Mouse (Mus musculus) olfactory bulb, adult 2 months (tissue): Measurements from ENCODE around the gene Insl3. TPM values are rescaled to one million over a fixed set of nuclear protein-coding genes. Genes with fewer than 3 reads are reported as not detected.
"Not testable (repeated sequence)": the region's sequence is repeated elsewhere in the genome, so short reads cannot be mapped to it uniquely, and the experiment has no call there.

Source experiments
- H3K27ac ChIP-seq: fragments of 200-500 bp; 2 replicates; pipeline ENCODE4 v1.5.1; 2012; ENCODE audit warnings: low read depth, low read length; ENCODE audit not compliant: insufficient read depth
- H3K4me1 ChIP-seq: fragments of 200-500 bp; 2 replicates; pipeline ENCODE4 v1.6.1; 2012; ENCODE audit warnings: low read length; ENCODE audit not compliant: control insufficient read depth, insufficient read depth
- H3K4me3 ChIP-seq: fragments of 200-500 bp; 2 replicates; pipeline ENCODE4 v1.5.1; 2012; ENCODE audit warnings: mild to moderate bottlenecking, low read depth, low read length, moderate library complexity; ENCODE audit not compliant: insufficient read depth
- CTCF ChIP-seq: fragments of 200-500 bp; IDR thresholded peaks from 2 replicates; pipeline ENCODE4 v1.5.1; 2012; ENCODE audit warnings: low read depth, mild to moderate bottlenecking, low read length, moderate library complexity; ENCODE audit not compliant: insufficient read depth
- POLR2A ChIP-seq: fragments of 200-500 bp; IDR thresholded peaks from 2 replicates; pipeline ENCODE4 v1.6.1; 2012; ENCODE audit warnings: mild to moderate bottlenecking, low read depth, low read length, moderate library complexity; ENCODE audit not compliant: insufficient read depth
- WGBS: fragments of 180-500 bp; shearing (Covaris S2); methylation state at CpG from one replicate; pipeline ENCODE4 v1.1.7; 2018; 5-methylcytosine and 5-hydroxymethylcytosine counted together
- polyA plus RNA-seq: library from polyadenylated mRNA; stranded (reverse); fragments of >200 nt; gene quantifications from 2 replicates; pipeline ENCODE4 v1.2.4, GENCODE M21; 2012; ENCODE audit warnings: low replicate concordance; ENCODE audit not compliant: missing spikeins, insufficient read depth, insufficient read length

The Insl3 gene
- polyA plus RNA-seq, 1 experiment, result not detected

- TF ChIP-seq CTCF (no peak), POLR2A (no peak)
- 17% methylated on average over 33 of the region's 34 CpGs for WGBS
- no peak within 1 kb of the TSS for H3K27ac ChIP-seq
- peak within 1 kb of the TSS; percentile 11; the same call in 1 of the 2 replicates for H3K4me3 ChIP-seq
- peaks cover 16% of the 10 kb centered on the region for H3K4me1 ChIP-seq
Observed at GRCm38 (mm10) chr8:71701414-71702086, 12.5 kb downstream of the Insl3 start, which contains the start of gene B3gnt3. TSS of gene B3gnt3 (minus strand) at chr8:71701789.

GRCm38 (mm10) chr8:71702087-71702432 lies 13.0 kb downstream of the Insl3 start:
- Histone ChIP-seq H3K4me1 (peaks cover 16% of the 10 kb centered on the region), H3K4me3 (no peak overlapping the region), H3K27ac (no peak overlapping the region)
- TF ChIP-seq POLR2A (no peak), CTCF (no peak)
- 37% methylated on average over 4 of the region's 4 CpGs for WGBS

DNA sequence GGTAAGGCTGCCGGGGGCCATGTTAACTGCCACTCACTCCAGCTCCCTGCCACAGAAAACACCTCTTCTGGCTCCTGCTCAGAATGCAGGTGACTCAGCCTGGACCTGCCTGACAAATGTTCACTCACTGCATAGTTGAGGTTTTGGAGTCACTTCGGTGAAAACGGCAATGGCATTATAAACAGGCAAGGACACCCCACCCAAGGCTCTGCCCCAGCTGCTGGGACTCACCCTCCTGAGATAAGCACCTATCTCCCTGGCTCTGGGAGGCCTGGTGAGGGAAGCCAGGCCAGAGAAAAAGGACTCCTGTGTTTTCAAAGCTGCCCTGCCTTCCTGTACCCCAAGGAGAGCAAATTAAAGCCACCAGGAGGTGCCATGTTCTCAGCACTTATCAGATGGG lies 13.9 kb downstream of the Insl3 start:
- WGBS, result 83% methylated on average over 3 of the region's 3 CpGs
- no peak overlapping the region for H3K4me3 ChIP-seq
- TF ChIP-seq POLR2A (no peak), CTCF (no peak)

GRCm38 (mm10) chr8:71703400-71703799 lies 14.4 kb downstream of the Insl3 start:
- H3K4me3 ChIP-seq, H3K27ac ChIP-seq: not testable (repeated sequence)
- H3K4me1 ChIP-seq, result peaks cover 16% of the 10 kb centered on the region

More for the DNA sequence above, 13.9 kb downstream of the Insl3 start:
- peaks cover 16% of the 10 kb centered on the region for H3K4me1 ChIP-seq
- no peak overlapping the region for H3K27ac ChIP-seq

DNA sequence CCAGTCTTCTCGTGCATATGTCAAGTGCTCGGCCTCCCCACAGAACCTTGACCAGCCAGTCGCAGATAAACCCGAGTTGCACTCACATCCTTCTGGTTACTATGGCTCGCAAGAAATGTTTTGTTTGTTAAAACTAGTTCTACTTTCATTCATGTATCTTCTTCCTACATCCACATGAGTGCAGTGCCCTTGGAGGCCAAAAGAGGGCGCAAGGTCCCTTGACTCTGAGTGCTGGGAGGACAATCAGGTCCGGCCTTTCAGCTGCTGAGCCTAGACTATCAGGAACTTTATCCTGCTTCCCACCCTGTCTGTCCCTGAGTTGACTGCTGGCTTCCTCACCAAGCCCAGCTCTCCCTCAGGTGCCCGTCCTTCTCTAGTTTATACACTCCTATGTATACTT lies 18.9 kb downstream of the Insl3 start:
- TF ChIP-seq CTCF (peak; percentile 73; the same call in 1 of the 2 replicates), POLR2A (no peak)
- WGBS, result 53% methylated on average over 8 of the region's 8 CpGs
- no peak overlapping the region for H3K27ac ChIP-seq
- peaks cover 19% of the 10 kb centered on the region for H3K4me1 ChIP-seq
- H3K4me3 ChIP-seq, result no peak overlapping the region

DNA sequence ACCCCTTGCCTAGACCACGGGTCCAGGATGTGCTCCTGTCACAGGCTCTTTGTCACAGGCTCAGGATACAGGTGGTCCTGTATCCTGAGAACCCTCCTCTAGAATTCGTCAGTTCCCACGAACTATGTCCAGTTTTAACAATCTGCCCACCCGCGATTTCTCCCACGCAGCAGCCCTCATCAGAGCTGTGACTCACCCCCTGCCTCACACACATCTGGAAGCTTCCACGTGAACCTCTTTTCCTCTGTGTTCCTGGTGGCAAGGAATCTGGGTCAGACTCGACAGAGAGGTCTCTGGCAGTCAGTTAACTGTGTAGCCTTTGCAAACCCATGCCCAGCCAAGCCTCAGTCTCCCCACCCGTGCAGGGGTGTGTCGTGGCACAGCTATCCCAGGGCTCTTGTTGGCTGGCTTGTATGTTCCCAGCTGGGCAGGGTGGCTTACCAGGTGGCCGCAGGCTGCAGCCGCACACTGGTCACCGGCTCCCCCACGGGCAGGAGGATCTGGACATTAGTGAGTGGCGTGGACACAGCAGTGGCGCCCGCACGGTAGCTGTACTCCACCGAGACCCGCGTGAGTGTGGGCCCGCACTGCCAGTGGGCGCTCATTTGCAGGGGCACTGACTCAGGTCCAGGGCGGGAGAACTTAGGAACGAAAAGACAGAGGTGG lies 20.3 kb downstream of the Insl3 start:
- H3K27ac ChIP-seq, result no peak overlapping the region
- peaks cover 23% of the 10 kb centered on the region for H3K4me1 ChIP-seq
- WGBS, result 33% methylated on average over 25 of the region's 25 CpGs
- no peak overlapping the region for H3K4me3 ChIP-seq
- TF ChIP-seq POLR2A (no peak), CTCF (no peak)

GRCm38 (mm10) chr8:71709800-71710446 lies 20.9 kb downstream of the Insl3 start:
- Histone ChIP-seq H3K4me3 (no peak overlapping the region), H3K4me1 (peaks cover 23% of the 10 kb centered on the region), H3K27ac (no peak overlapping the region)
- TF ChIP-seq CTCF (peak; percentile 38), POLR2A (0 out of 2 replicates have a peak, but pooled peaks have one; percentile 22)
- WGBS, result 19% methylated on average over 25 of the region's 25 CpGs

DNA sequence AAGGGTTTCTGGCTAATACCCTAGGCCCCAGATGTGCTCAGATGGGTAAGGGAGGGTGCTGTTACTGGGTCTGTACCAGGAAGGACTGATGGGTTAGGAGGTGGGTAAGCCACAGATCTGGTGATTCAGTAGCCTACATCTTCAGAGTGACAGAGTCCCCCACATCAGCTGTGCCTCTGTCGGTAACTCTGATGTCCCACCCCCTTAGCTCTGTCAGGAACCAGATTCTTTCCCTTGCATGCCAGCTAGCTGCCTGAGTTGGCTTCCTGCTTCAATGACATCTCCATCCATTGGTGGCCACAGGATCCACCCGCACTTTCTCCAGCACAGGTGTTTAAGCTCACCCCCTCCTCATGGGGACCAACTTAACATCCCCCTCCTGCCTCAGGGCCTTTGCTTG lies 22.6 kb downstream of the Insl3 start:
- peaks cover 23% of the 10 kb centered on the region for H3K4me1 ChIP-seq
- WGBS, result 66% methylated on average over 2 of the region's 2 CpGs
- no peak overlapping the region for H3K27ac ChIP-seq
- H3K4me3 ChIP-seq, result no peak overlapping the region
- TF ChIP-seq POLR2A (no peak), CTCF (no peak)

DNA sequence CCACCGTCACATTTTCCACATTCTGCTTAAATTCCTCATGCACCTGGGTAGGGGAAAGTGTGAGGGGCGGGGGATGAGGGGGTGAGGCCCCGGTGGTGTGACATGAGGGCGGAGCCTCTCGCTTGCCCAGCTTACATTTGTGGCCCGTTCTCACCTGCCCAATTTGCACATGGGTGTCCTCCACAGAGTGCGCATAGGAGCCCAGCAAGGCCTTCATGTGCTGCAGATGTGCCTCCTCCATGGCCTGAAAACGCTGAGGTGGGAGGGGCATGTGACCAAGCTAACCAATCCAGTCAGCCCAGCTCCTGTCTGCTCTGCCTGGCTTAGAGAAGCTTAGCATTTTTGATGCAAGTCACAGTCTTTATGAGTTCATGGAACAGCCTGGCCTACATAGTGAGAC lies 26.5 kb downstream of the Insl3 start:
- TF ChIP-seq POLR2A (no peak), CTCF (no peak)
- Histone ChIP-seq H3K27ac (no peak overlapping the region), H3K4me3 (no peak overlapping the region), H3K4me1 (peaks cover 39% of the 10 kb centered on the region)
- 59% methylated on average over 8 of the region's 8 CpGs for WGBS
